Mouse (Mus musculus) liver, embryonic 11.5 days (tissue): ENCODE data around the gene Dmrtc2. TPM values are rescaled to one million over a fixed set of nuclear protein-coding genes. Genes with fewer than 3 reads are reported as not detected.

Source experiments
- ATAC-seq: fragments of 200-750 bp; cut with Nextera tagmentation; replicated peaks from 2 replicates; pipeline ENCODE4 v1.8.0; 2017; ENCODE audit warnings: moderate number of reproducible peaks, mild to moderate bottlenecking, moderate TSS enrichment, moderate library complexity; ENCODE audit not compliant: low FRiP score
- DNase-seq: peaks from one replicate; pipeline ENCODE4 v3.0.0-alpha.2; 2017; ENCODE audit warnings: low spot score
- H3K27ac ChIP-seq: fragments of 300-500 bp; sonication (generic); 2 replicates; pipeline ENCODE4 v1.5.1; 2014; ENCODE audit warnings: mild to moderate bottlenecking, low read depth, low read length, control low read depth
- H3K27me3 ChIP-seq: fragments of 300-500 bp; sonication (generic); replicated peaks from 2 replicates; pipeline ENCODE4 v1.6.1; 2014; ENCODE audit warnings: low read length, mixed read lengths; ENCODE audit not compliant: control insufficient read depth, insufficient read depth
- H3K36me3 ChIP-seq: fragments of 300-500 bp; sonication (generic); 2 replicates; pipeline ENCODE4 v1.6.1; 2014; ENCODE audit warnings: mild to moderate bottlenecking, low read length, moderate library complexity, mixed read lengths; ENCODE audit not compliant: control insufficient read depth, insufficient read depth
- H3K4me1 ChIP-seq: fragments of 300-500 bp; sonication (generic); replicated peaks from 2 replicates; pipeline ENCODE4 v1.6.1; 2014; ENCODE audit warnings: low read length, mixed read lengths; ENCODE audit not compliant: control insufficient read depth, insufficient read depth
- H3K4me2 ChIP-seq: fragments of 300-500 bp; sonication (generic); 2 replicates; pipeline ENCODE4 v1.6.1; 2014; ENCODE audit warnings: mild to moderate bottlenecking, control low read depth, moderate library complexity
- H3K4me3 ChIP-seq: fragments of 300-500 bp; sonication (generic); 2 replicates; pipeline ENCODE4 v1.5.1; 2014; ENCODE audit warnings: low read depth, low read length, control low read depth
- H3K9ac ChIP-seq: fragments of 300-500 bp; sonication (generic); 2 replicates; pipeline ENCODE4 v1.6.1; 2014; ENCODE audit warnings: low read depth, low read length, control low read depth
- H3K9me3 ChIP-seq: fragments of 300-500 bp; sonication (generic); 2 replicates; pipeline ENCODE4 v1.6.1; 2016; ENCODE audit warnings: low read length, inconsistent platforms, mixed read lengths; ENCODE audit not compliant: control insufficient read depth
- WGBS: fragments of 180-500 bp; shearing (Covaris S2); extraction: QIAGEN DNeasy Blood & Tissue Kit; methylation state at CpG from one replicate; pipeline ENCODE4 v1.1.7; 2014; 5-methylcytosine and 5-hydroxymethylcytosine counted together
- polyA plus RNA-seq: library from polyadenylated mRNA; unstranded; fragments of >200 nt; fragmentation: Nextera tagmentation; extraction: Ambion mirVana; gene quantifications from 2 replicates; pipeline ENCODE4 v1.2.1, GENCODE M21; 2014

The Dmrtc2 gene
- polyA plus RNA-seq, 1 experiment from 2014 or later = not detected

GRCm38 (mm10) chr7:24919728-24920127 is 49.9 kb downstream of the Dmrtc2 start:
- H3K4me1 ChIP-seq = no peaks in the 10 kb centered on the region
- H3K36me3 ChIP-seq = peaks cover 57% of the 10 kb centered on the region
- no peak overlapping the region for H3K27ac ChIP-seq
- no peak overlapping the region for H3K9ac ChIP-seq
- H3K4me3 ChIP-seq = no peak overlapping the region
- WGBS = 85% methylated on average over 9 of the region's 9 CpGs
- no peaks in the 10 kb centered on the region for H3K9me3 ChIP-seq
- DNase-seq (no peak), ATAC-seq (no peak)
- H3K27me3 ChIP-seq = no peaks in the 10 kb centered on the region
- no peak overlapping the region for H3K4me2 ChIP-seq

Other genes starting within 250 kb of the Dmrtc2 start
- 0.10 TPM in 1 of 2 replicates, not detected in the other for gene Lypd3, start 233.5 kb upstream of the Dmrtc2 start, polyA plus RNA-seq
- not detected in 2 replicates for gene Tex101, start 193.4 kb upstream of the Dmrtc2 start, polyA plus RNA-seq
- gene BC049730, start 160.8 kb upstream of the Dmrtc2 start, polyA plus RNA-seq = not detected in 2 replicates
- gene Gm4763, start 143.1 kb upstream of the Dmrtc2 start, polyA plus RNA-seq = not detected in 2 replicates
- gene Cd177, start 109.7 kb upstream of the Dmrtc2 start, polyA plus RNA-seq = 0.31 and 0.33 TPM in 2 replicates
- not detected in 2 replicates for gene Ceacam10, start 92.9 kb upstream of the Dmrtc2 start, polyA plus RNA-seq
- gene Gm9844, start 7.8 kb upstream of the Dmrtc2 start, polyA plus RNA-seq = 5.0 and 5.8 TPM in 2 replicates
- not detected in 2 replicates for gene Lypd4, start 116 bp upstream of the Dmrtc2 start, polyA plus RNA-seq
- 2,415 and 2,620 TPM in 2 replicates for gene Rps19, start 14.3 kb downstream of the Dmrtc2 start, polyA plus RNA-seq
- gene Cd79a, start 27.3 kb downstream of the Dmrtc2 start, polyA plus RNA-seq = 0.12 TPM in 1 of 2 replicates, not detected in the other
- gene Arhgef1, start 32.9 kb downstream of the Dmrtc2 start, polyA plus RNA-seq = 98.6 and 103 TPM in 2 replicates
- not detected in 2 replicates for gene Gm4881, start 74.4 kb downstream of the Dmrtc2 start, polyA plus RNA-seq
- gene Rabac1, start 102.7 kb downstream of the Dmrtc2 start, polyA plus RNA-seq = 91.3 and 101 TPM in 2 replicates
- gene Atp1a3, start 135.9 kb downstream of the Dmrtc2 start, polyA plus RNA-seq = 1.4 and 1.5 TPM in 2 replicates
- 3.5 and 5.3 TPM in 2 replicates for gene Grik5, start 202.3 kb downstream of the Dmrtc2 start, polyA plus RNA-seq
- 22.8 and 23.1 TPM in 2 replicates for gene Zfp574, start 202.5 kb downstream of the Dmrtc2 start, polyA plus RNA-seq